Mouse (Mus musculus): ENCODE results near the gene Adprm. TPM values are rescaled to one million over a fixed set of nuclear protein-coding genes. Genes with fewer than 3 reads are reported as not detected.

Adprm gene
- polyA plus RNA-seq, 1 experiment from 2014 or later: 38.5 TPM

GRCm38 (mm10) chr11:66993674-66994073, 58.7 kb downstream of the Adprm start:
- Histone ChIP-seq H3K4me1 (replicated peaks) (0 out of 2 replicates have a peak, but pooled peaks cover 2% of the 10 kb centered on the region), H3K27me3 (no peaks in the 10 kb centered on the region), H3K4me3 (replicated peaks) (no peak overlapping the region), H3K36me3 (no peaks in the 10 kb centered on the region), H3K4me2 (replicated peaks) (no peak overlapping the region), H3K27ac (no peak overlapping the region), H3K9me3 (no peaks in the 10 kb centered on the region), H3K9ac (replicated peaks) (no peak overlapping the region)
- 65% methylated on average over 1 of the region's 1 CpGs for WGBS
- ATAC-seq: no peak

GRCm38 (mm10) chr11:66992150-66992549, 60.2 kb downstream of the Adprm start:
- H3K9me3 ChIP-seq: no peaks in the 10 kb centered on the region
- no peak overlapping the region for H3K4me3 ChIP-seq (replicated peaks)
- no peak for ATAC-seq
- no peak overlapping the region for H3K9ac ChIP-seq (replicated peaks)
- H3K4me1 ChIP-seq (replicated peaks): no peaks in the 10 kb centered on the region
- 65% methylated on average over 2 of the region's 2 CpGs for WGBS
- H3K4me2 ChIP-seq (replicated peaks): no peak overlapping the region
- H3K27ac ChIP-seq: no peak overlapping the region
- H3K27me3 ChIP-seq: 0 out of 2 replicates have a peak, but pooled peaks cover 2% of the 10 kb centered on the region
- H3K36me3 ChIP-seq: no peaks in the 10 kb centered on the region

Small RNAs within 50 kb of the gene (microRNA-seq; reads per million reads assigned to microRNA genes)
- not detected for gene Mir6923

Other genes with a start within 250 kb of the Adprm start
- 0.85 and 1.2 TPM in 2 replicates for gene Pirt, start 140.6 kb downstream of the Adprm start, polyA plus RNA-seq (2015; fragmentation: Nextera tagmentation; extraction: Ambion mirVana)
- not detected in 2 replicates for gene Tmem238l, start 96.0 kb downstream of the Adprm start, polyA plus RNA-seq (2015; fragmentation: Nextera tagmentation; extraction: Ambion mirVana)
- gene Tmem220, start 27.4 kb downstream of the Adprm start, polyA plus RNA-seq (2015; fragmentation: Nextera tagmentation; extraction: Ambion mirVana): 0.89 and 0.93 TPM in 2 replicates
- 15.1 and 16.4 TPM in 2 replicates for gene Sco1, start 76 bp upstream of the Adprm start, polyA plus RNA-seq (2015; fragmentation: Nextera tagmentation; extraction: Ambion mirVana)
- gene Myh3, start 25.7 kb upstream of the Adprm start, polyA plus RNA-seq (2015; fragmentation: Nextera tagmentation; extraction: Ambion mirVana): 0.35 and 0.39 TPM in 2 replicates
- gene Myh2, start 118.4 kb upstream of the Adprm start, polyA plus RNA-seq (2015; fragmentation: Nextera tagmentation; extraction: Ambion mirVana): not detected in 2 replicates
- gene Myh1, start 147.5 kb upstream of the Adprm start, polyA plus RNA-seq (2015; fragmentation: Nextera tagmentation; extraction: Ambion mirVana): not detected in 2 replicates
- gene Myh4, start 185.4 kb upstream of the Adprm start, polyA plus RNA-seq (2015; fragmentation: Nextera tagmentation; extraction: Ambion mirVana): not detected in 2 replicates
- gene Myh8, start 224.5 kb upstream of the Adprm start, polyA plus RNA-seq (2015; fragmentation: Nextera tagmentation; extraction: Ambion mirVana): 0.54 and 0.75 TPM in 2 replicates

Data from midbrain, embryonic 13.5 days (tissue).